Comparison of ENCODE assay signal across 8 mouse cellular contexts in genomic region chr16:21694463-21695241, GRCm38 (mm10). TPM values are rescaled to one million over a fixed set of nuclear protein-coding genes. Genes with fewer than 3 reads are reported as not detected.
DNase-seq lines count a peak whose midpoint lies in the region.

2510009E07Rik (minus strand) TSS chr16:21694665.

- peaks cover 39% of the 10 kb centered on the region for H3K27me3 ChIP-seq in embryonic facial prominence, embryonic 10.5 days (replicated peaks; ENCODE audit: low read depth, poor library complexity, severe bottlenecking)
- no peaks in the 10 kb centered on the region for H3K27me3 ChIP-seq in midbrain, embryonic 10.5 days (ENCODE audit: low read depth, poor library complexity, severe bottlenecking)

- peak within 1 kb of the TSS; percentile 82 for H3K4me3 ChIP-seq in embryonic facial prominence, embryonic 10.5 days
- H3K4me3 ChIP-seq in midbrain, embryonic 10.5 days = peak within 1 kb of the TSS; percentile 90

- H3K9me3 ChIP-seq in embryonic facial prominence, embryonic 10.5 days = no peaks in the 10 kb centered on the region
- H3K9me3 ChIP-seq in midbrain, embryonic 10.5 days (replicated peaks) = 0 out of 2 replicates have a peak, but pooled peaks cover 6% of the 10 kb centered on the region

- DNase-seq in adrenal gland, postnatal 14 days = peak; percentile 94
- peak; percentile 90 for DNase-seq in embryonic facial prominence, embryonic 10.5 days (ENCODE audit: low spot score)
- DNase-seq in heart, adult 11 months = peak; percentile 99
- DNase-seq in kidney, adult 18-20 months = peak; percentile 87
- peak; percentile 96 for DNase-seq in left cerebral cortex, postnatal 4 days
- peak; percentile 92 for DNase-seq in midbrain, embryonic 10.5 days (ENCODE audit: low spot score)
- DNase-seq in skeletal muscle tissue, adult 2 months (ENCODE audit: low read depth, low spot score) = peak; percentile 84
- peak; percentile 83 for DNase-seq in yolk sac, embryonic 10.5 days (ENCODE audit: low spot score)

- no peaks in the 10 kb centered on the region for H3K36me3 ChIP-seq in embryonic facial prominence, embryonic 10.5 days (replicated peaks)
- peaks cover 9% of the 10 kb centered on the region for H3K36me3 ChIP-seq in midbrain, embryonic 10.5 days

- H3K4me1 ChIP-seq in embryonic facial prominence, embryonic 10.5 days = peaks cover 23% of the 10 kb centered on the region
- peaks cover 56% of the 10 kb centered on the region for H3K4me1 ChIP-seq in midbrain, embryonic 10.5 days

- WGBS in embryonic facial prominence, embryonic 10.5 days = under 1% methylated on average over 58 of the region's 61 CpGs
- WGBS in midbrain, embryonic 10.5 days = under 1% methylated on average over 60 of the region's 61 CpGs

- intact Hi-C loops in left cerebral cortex, postnatal 4 days (cut with DNase I) = no loop called here

- peak within 1 kb of the TSS; percentile 90 for H3K27ac ChIP-seq in embryonic facial prominence, embryonic 10.5 days (replicated peaks)
- peak within 1 kb of the TSS; percentile 98 for H3K27ac ChIP-seq in midbrain, embryonic 10.5 days (replicated peaks)

RNA-seq across cellular contexts. Expression of gene 2510009E07Rik, which starts in this region (rescaled TPM):
- total RNA-seq in adrenal gland, postnatal 14 days (2021) = 16.7 and 17.5 TPM in 2 replicates
- 12.7 and 14.2 TPM in 2 replicates for polyA plus RNA-seq in embryonic facial prominence, embryonic 10.5 days (2016; fragmentation: Nextera tagmentation; extraction: Ambion mirVana)
- total RNA-seq in left cerebral cortex, postnatal 4 days (2021) = 10 to 100 TPM; 68.9 to 81.0 TPM
- 81.7 and 97.5 TPM in 2 replicates for polyA plus RNA-seq in midbrain, embryonic 10.5 days (2016; fragmentation: Nextera tagmentation; extraction: Ambion mirVana)

Comparison
In these comparisons a context has a peak if more than half of its experiments do, and no peak if none do; other contexts are left out.
1. Peak in every context shown above with its lines: DNase-seq, H3K4me3 ChIP-seq and H3K27ac ChIP-seq.